Mouse (Mus musculus) forebrain, embryonic 14.5 days (tissue): ENCODE data around the gene Clca1. TPM values are rescaled to one million over a fixed set of nuclear protein-coding genes. Genes with fewer than 3 reads are reported as not detected.
A peak's percentile ranks its signal among the peaks of the same experiment; 100 is the strongest.

Experiments
- ATAC-seq: fragments of 200-750 bp; cut with Nextera tagmentation; 2 replicates; pipeline ENCODE4 v1.8.0; 2017; ENCODE audit warnings: mild to moderate bottlenecking, moderate library complexity
- DNase-seq: peaks from one replicate; pipeline ENCODE4 v3.0.0-alpha.2; 2015; ENCODE audit warnings: low spot score
- H3K27ac ChIP-seq: fragments of 300-500 bp; sonication (generic); 2 replicates; pipeline ENCODE4 v1.5.1; 2014; ENCODE audit warnings: low read depth, mild to moderate bottlenecking, control low read depth, low read length, moderate library complexity
- H3K27me3 ChIP-seq: fragments of 300-500 bp; sonication (generic); replicated peaks from 2 replicates; pipeline ENCODE4 v1.6.1; 2014; ENCODE audit warnings: low read length, control low read depth, mixed read lengths; ENCODE audit not compliant: control insufficient read depth, insufficient read depth
- H3K36me3 ChIP-seq: fragments of 300-500 bp; sonication (generic); 2 replicates; pipeline ENCODE4 v1.6.1; 2014; ENCODE audit warnings: low read length, control low read depth; ENCODE audit not compliant: control insufficient read depth, insufficient read depth
- H3K4me1 ChIP-seq: fragments of 300-500 bp; sonication (generic); 2 replicates; pipeline ENCODE4 v1.6.1; 2014; ENCODE audit warnings: antibody characterized with exemption, low read length, control low read depth; ENCODE audit not compliant: control insufficient read depth, insufficient read depth
- H3K4me2 ChIP-seq: fragments of 300-500 bp; sonication (generic); 2 replicates; pipeline ENCODE4 v1.6.1; 2014; ENCODE audit warnings: mild to moderate bottlenecking, control low read depth, low read length
- H3K4me3 ChIP-seq: fragments of 300-500 bp; sonication (generic); 2 replicates; pipeline ENCODE4 v1.5.1; 2014; ENCODE audit warnings: low read depth, low read length, control low read depth
- H3K9ac ChIP-seq: fragments of 300-500 bp; sonication (generic); 2 replicates; pipeline ENCODE4 v1.6.1; 2014; ENCODE audit warnings: mild to moderate bottlenecking, low read length, control low read depth, moderate library complexity
- H3K9me3 ChIP-seq: fragments of 300-500 bp; sonication (generic); replicated peaks from 2 replicates; pipeline ENCODE4 v1.6.1; 2016; ENCODE audit warnings: low read length, control low read depth, mixed read lengths; ENCODE audit not compliant: control insufficient read depth
- WGBS: fragments of 180-500 bp; shearing (Covaris S2); extraction: QIAGEN DNeasy Blood & Tissue Kit; methylation state at CpG from one replicate; pipeline ENCODE4 v1.1.7; 2014; 5-methylcytosine and 5-hydroxymethylcytosine counted together
- polyA plus RNA-seq: library from polyadenylated mRNA; unstranded; fragments of >200 nt; fragmentation: Nextera tagmentation; extraction: Ambion mirVana; gene quantifications from 2 replicates; pipeline ENCODE4 v1.2.1, GENCODE M21; 2014

Gene Clca1
- polyA plus RNA-seq, 1 experiment from 2014 or later: not detected

GRCm38 (mm10) chr3:144971553-144972270 is 60.9 kb downstream of the Clca1 start:
- no peaks in the 10 kb centered on the region for H3K36me3 ChIP-seq
- no peak overlapping the region for H3K27ac ChIP-seq
- no peak for DNase-seq
- no peak overlapping the region for H3K4me2 ChIP-seq
- no peak for ATAC-seq
- WGBS: 84% methylated on average over 9 of the region's 9 CpGs
- H3K9ac ChIP-seq: no peak overlapping the region
- H3K4me1 ChIP-seq: no peaks in the 10 kb centered on the region
- no peak overlapping the region for H3K4me3 ChIP-seq
- no peaks in the 10 kb centered on the region for H3K27me3 ChIP-seq
- H3K9me3 ChIP-seq: no peaks in the 10 kb centered on the region

- Histone ChIP-seq H3K36me3 (no peaks in the 10 kb centered on the region), H3K4me2 (no peak overlapping the region), H3K4me1 (no peaks in the 10 kb centered on the region), H3K9me3 (no peaks in the 10 kb centered on the region), H3K27ac (no peak overlapping the region), H3K4me3 (no peak overlapping the region), H3K27me3 (no peaks in the 10 kb centered on the region), H3K9ac (no peak overlapping the region)
- DNase-seq (peak; percentile 13), ATAC-seq (no peak)
- 74% methylated on average over 1 of the region's 1 CpGs for WGBS
Observed at GRCm38 (mm10) chr3:144969755-144970154, 62.8 kb downstream of the Clca1 start.

GRCm38 (mm10) chr3:144966074-144966473 is 66.5 kb downstream of the Clca1 start:
- 69% methylated on average over 4 of the region's 4 CpGs for WGBS

More at GRCm38 (mm10) chr3:144966074-144966473, 66.5 kb downstream of the Clca1 start:
- no peak overlapping the region for H3K4me2 ChIP-seq
- H3K4me1 ChIP-seq: no peaks in the 10 kb centered on the region
- no peaks in the 10 kb centered on the region for H3K27me3 ChIP-seq
- H3K36me3 ChIP-seq: no peaks in the 10 kb centered on the region
- no peak for DNase-seq
- H3K4me3 ChIP-seq: no peak overlapping the region
- no peaks in the 10 kb centered on the region for H3K9me3 ChIP-seq
- H3K27ac ChIP-seq: no peak overlapping the region
- H3K9ac ChIP-seq: no peak overlapping the region
- ATAC-seq: no peak

Other genes with a start within 250 kb of the Clca1 start
- not detected in 2 replicates for gene Clca3a2, start 213.3 kb downstream of the Clca1 start, polyA plus RNA-seq
- not detected in 2 replicates for gene Clca3b, start 183.4 kb downstream of the Clca1 start, polyA plus RNA-seq
- gene Clca4b, start 100.2 kb downstream of the Clca1 start, polyA plus RNA-seq: not detected in 2 replicates
- not detected in 2 replicates for gene Clca4a, start 57.7 kb downstream of the Clca1 start, polyA plus RNA-seq
- gene Clca2, start 66.7 kb upstream of the Clca1 start, polyA plus RNA-seq: 0.11 TPM in 1 of 2 replicates, not detected in the other
- 16.6 and 18.5 TPM in 2 replicates for gene Odf2l, start 85.8 kb upstream of the Clca1 start, polyA plus RNA-seq